Mouse (Mus musculus) limb, embryonic 13.5 days (tissue): ENCODE measurements around the gene Ano8. TPM values are rescaled to one million over a fixed set of nuclear protein-coding genes. Genes with fewer than 3 reads are reported as not detected.

Source experiments
- ATAC-seq: fragments of 200-750 bp; cut with Nextera tagmentation; 2 replicates; pipeline ENCODE4 v1.8.0; 2017; ENCODE audit warnings: low read depth, moderate number of reproducible peaks, moderate TSS enrichment; ENCODE audit not compliant: low FRiP score
- H3K27ac ChIP-seq: fragments of 300-500 bp; sonication (generic); 2 replicates; pipeline ENCODE4 v1.5.1; 2015; ENCODE audit warnings: inconsistent platforms, mild to moderate bottlenecking, moderate library complexity
- H3K27me3 ChIP-seq: fragments of 300-500 bp; sonication (generic); 2 replicates; pipeline ENCODE4 v1.6.1; 2015; ENCODE audit warnings: mild to moderate bottlenecking, inconsistent platforms
- H3K36me3 ChIP-seq: fragments of 300-500 bp; sonication (generic); 2 replicates; pipeline ENCODE4 v1.6.1; 2015; ENCODE audit warnings: inconsistent platforms, mild to moderate bottlenecking, moderate library complexity
- H3K4me1 ChIP-seq: fragments of 300-500 bp; sonication (generic); 2 replicates; pipeline ENCODE4 v1.6.1; 2015; ENCODE audit warnings: inconsistent platforms
- H3K4me2 ChIP-seq: fragments of 300-500 bp; sonication (generic); replicated peaks from 2 replicates; pipeline ENCODE4 v1.6.1; 2015; ENCODE audit warnings: inconsistent platforms, mild to moderate bottlenecking, moderate library complexity
- H3K4me3 ChIP-seq: fragments of 300-500 bp; sonication (generic); 2 replicates; pipeline ENCODE4 v1.5.1; 2015; ENCODE audit warnings: moderate library complexity, mild to moderate bottlenecking, inconsistent platforms
- H3K9ac ChIP-seq: fragments of 300-500 bp; sonication (generic); 2 replicates; pipeline ENCODE4 v1.6.1; 2015; ENCODE audit warnings: mild to moderate bottlenecking, inconsistent platforms
- H3K9me3 ChIP-seq: fragments of 300-500 bp; sonication (generic); 2 replicates; pipeline ENCODE4 v1.6.1; 2016; ENCODE audit warnings: inconsistent platforms
- WGBS: fragments of 180-500 bp; shearing (Covaris S2); methylation state at CpG from one replicate; pipeline ENCODE4 v1.1.7; 2015; 5-methylcytosine and 5-hydroxymethylcytosine counted together
- polyA plus RNA-seq: library from polyadenylated mRNA; unstranded; fragments of >200 nt; fragmentation: Nextera tagmentation; extraction: Ambion mirVana; gene quantifications from 2 replicates; pipeline ENCODE4 v1.2.1, GENCODE M21; 2015

Ano8 gene
- polyA plus RNA-seq, 1 experiment from 2014 or later: 1.5 TPM

- ATAC-seq: no peak
- peaks cover 45% of the 10 kb centered on the region for H3K4me1 ChIP-seq
- no peak overlapping the region for H3K4me2 ChIP-seq
- 94% methylated on average over 5 of the region's 5 CpGs for WGBS
- no peak overlapping the region for H3K9ac ChIP-seq
- H3K36me3 ChIP-seq: peaks cover 11% of the 10 kb centered on the region
- H3K27me3 ChIP-seq: no peaks in the 10 kb centered on the region
- no peak overlapping the region for H3K27ac ChIP-seq
- no peaks in the 10 kb centered on the region for H3K9me3 ChIP-seq
- H3K4me3 ChIP-seq: 0 out of 2 replicates have a peak overlapping the region, but pooled peaks have one; percentile 87
Observed at GRCm38 (mm10) chr8:71466198-71466597, 19.6 kb downstream of the Ano8 start.

- ATAC-seq: no peak
- no peak overlapping the region for H3K27ac ChIP-seq
- H3K4me3 ChIP-seq: peak overlapping the region; percentile 87
- no peaks in the 10 kb centered on the region for H3K9me3 ChIP-seq
- peaks cover 43% of the 10 kb centered on the region for H3K4me1 ChIP-seq
- H3K36me3 ChIP-seq: peaks cover 11% of the 10 kb centered on the region
- 81% methylated on average over 8 of the region's 8 CpGs for WGBS
- peak overlapping the region; percentile 92 for H3K4me2 ChIP-seq
- no peaks in the 10 kb centered on the region for H3K27me3 ChIP-seq
- no peak overlapping the region for H3K9ac ChIP-seq
Observed at GRCm38 (mm10) chr8:71465733-71466132, 20.0 kb downstream of the Ano8 start.

DNA sequence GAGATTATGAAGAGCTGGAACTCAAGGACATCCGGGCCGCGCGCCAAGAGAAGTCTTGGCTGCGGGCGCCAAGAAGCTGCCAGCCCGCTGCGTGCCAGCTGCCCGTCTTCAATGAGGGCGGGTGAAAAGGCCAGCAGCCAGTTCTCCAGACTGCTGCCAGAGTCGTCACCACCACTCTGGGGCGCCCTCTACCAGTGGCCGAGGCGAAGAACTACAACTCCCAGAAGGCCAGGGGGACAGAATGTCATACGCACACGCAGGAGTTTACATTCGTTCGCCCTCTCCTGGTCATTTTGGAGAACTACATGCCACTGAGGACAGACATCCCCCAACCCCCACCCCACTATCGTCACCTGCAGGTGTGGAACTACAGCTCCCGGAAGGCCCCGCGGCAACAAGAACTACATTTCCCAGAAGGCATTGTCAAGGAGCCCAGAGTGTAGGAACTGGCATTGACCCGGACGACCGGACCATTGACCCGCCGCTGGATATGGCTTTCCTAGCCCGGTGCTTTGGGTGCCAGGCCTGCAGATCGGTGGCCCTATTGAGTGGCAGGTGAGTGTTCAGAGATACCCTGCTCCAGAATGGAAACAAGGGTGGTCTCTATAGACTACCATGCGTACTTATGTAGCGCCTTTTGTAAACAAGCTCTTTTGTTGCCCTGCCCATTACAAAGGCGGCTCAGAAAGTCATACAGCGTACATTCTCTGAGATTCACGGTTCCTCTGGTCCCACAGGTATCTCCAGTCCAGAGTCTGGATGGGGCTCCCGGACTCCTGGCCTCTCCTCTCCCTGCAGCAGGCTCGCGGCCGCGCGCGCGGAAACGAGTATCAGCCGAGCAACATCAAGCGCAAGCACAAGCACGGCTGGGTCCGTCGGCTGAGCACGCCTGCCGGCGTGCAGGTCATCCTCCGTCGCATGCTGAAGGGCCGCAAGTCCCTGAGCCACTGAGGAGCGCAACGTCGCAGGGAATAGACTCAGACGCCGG, 21.0 kb downstream of the Ano8 start, which contains the start of gene Mrpl34:
TSS of gene Mrpl34 (plus strand) at position 447 of the 988 bp plus-strand sequence.
- H3K9ac ChIP-seq: peak within 1 kb of the TSS; percentile 88
- H3K4me1 ChIP-seq: peaks cover 34% of the 10 kb centered on the region
- peak within 1 kb of the TSS; percentile 92 for H3K4me2 ChIP-seq
- WGBS: under 1% methylated on average over 59 of the region's 59 CpGs
- H3K9me3 ChIP-seq: no peaks in the 10 kb centered on the region
- peak; percentile 75 for ATAC-seq
- H3K36me3 ChIP-seq: peaks cover 18% of the 10 kb centered on the region
- H3K27ac ChIP-seq: peak within 1 kb of the TSS; percentile 80
- H3K27me3 ChIP-seq: no peaks in the 10 kb centered on the region
- H3K4me3 ChIP-seq: peak within 1 kb of the TSS; percentile 87

DNA sequence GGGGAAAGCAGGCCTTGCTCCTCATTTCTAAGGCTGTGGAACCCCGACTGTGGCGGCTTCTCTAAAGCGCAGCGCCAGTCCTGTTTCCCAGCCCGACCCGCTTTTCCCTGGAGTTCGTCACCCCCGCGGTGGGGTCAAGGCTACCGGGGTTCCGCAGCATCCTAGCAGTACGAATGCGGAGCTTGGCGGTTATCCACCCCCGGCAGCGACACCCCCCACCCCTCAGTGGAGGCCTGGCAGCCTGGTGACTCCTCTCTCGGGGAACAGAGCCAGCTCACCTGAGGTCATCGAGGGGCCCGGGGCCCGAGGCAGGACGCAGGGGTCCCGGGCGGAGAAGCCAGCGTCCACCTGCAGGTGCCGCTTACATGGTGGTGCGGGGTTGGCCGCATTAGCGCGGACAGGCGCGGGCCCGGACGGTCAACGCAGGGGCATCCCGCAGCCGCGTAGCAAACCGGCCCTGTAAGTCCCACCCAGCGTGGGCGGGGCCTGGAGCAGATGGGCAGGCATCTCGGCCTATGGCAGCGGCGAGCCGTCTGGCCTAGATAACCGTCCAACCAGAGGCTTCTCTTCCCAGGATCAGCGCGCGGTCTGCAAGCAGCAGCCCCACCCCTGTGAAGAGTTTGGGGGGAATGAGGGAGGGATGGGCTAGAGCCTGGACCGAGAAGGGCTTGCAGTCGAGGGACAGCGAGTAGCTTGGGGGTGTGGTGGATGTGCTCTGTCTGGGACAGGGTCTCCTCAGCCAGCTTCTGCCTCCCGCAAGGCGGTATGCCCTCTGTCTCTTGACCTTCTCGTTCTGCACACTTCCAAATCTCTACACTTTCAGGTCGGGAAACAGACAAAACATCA, 22.4 kb downstream of the Ano8 start, which contains the start of gene Abhd8:
TSS of gene Abhd8 (minus strand) at position 468 of the 846 bp plus-strand sequence.
- ATAC-seq: peak; percentile 89
- Histone ChIP-seq H3K9me3 (no peaks in the 10 kb centered on the region), H3K4me2 (peak within 1 kb of the TSS; percentile 92), H3K9ac (peak within 1 kb of the TSS; percentile 88), H3K4me1 (peaks cover 35% of the 10 kb centered on the region), H3K27ac (peak within 1 kb of the TSS; percentile 80), H3K27me3 (no peaks in the 10 kb centered on the region), H3K36me3 (peaks cover 32% of the 10 kb centered on the region), H3K4me3 (peak within 1 kb of the TSS; percentile 87)
- under 1% methylated on average over 55 of the region's 55 CpGs for WGBS

DNA sequence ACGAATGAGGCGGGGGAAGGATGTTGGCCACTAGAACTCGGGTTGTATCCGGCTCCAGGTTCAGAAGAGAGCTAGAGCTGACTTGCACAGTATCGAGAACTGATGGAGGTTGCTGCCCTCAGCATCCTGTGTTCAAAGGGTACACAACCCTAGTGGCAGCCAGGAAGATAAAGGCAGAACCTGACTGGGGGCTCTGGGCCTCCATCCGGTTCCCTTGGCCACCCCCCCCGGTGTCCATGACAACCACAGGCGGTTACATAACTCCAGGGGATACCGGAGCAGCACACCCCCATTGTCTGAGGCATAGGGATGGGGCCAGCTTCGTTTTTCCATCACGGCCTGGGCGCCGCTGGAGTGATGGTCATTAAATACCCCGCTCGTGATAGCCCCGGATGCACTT, 23.0 kb downstream of the Ano8 start:
- H3K9me3 ChIP-seq: no peaks in the 10 kb centered on the region
- H3K36me3 ChIP-seq: peaks cover 38% of the 10 kb centered on the region
- no peak for ATAC-seq
- H3K4me2 ChIP-seq: peak overlapping the region; percentile 92
- H3K27ac ChIP-seq: no peak overlapping the region
- peak overlapping the region; percentile 87 for H3K4me3 ChIP-seq
- H3K27me3 ChIP-seq: no peaks in the 10 kb centered on the region
- H3K9ac ChIP-seq: peak overlapping the region; percentile 88
- WGBS: 5% methylated on average over 16 of the region's 16 CpGs
- peaks cover 35% of the 10 kb centered on the region for H3K4me1 ChIP-seq

GRCm38 (mm10) chr8:71462191-71462590, 23.6 kb downstream of the Ano8 start:
- Histone ChIP-seq H3K4me3 (peak overlapping the region; percentile 87), H3K9ac (peak overlapping the region; percentile 88), H3K9me3 (no peaks in the 10 kb centered on the region), H3K36me3 (peaks cover 44% of the 10 kb centered on the region), H3K27me3 (no peaks in the 10 kb centered on the region), H3K4me1 (peaks cover 35% of the 10 kb centered on the region), H3K4me2 (peak overlapping the region; percentile 92), H3K27ac (no peak overlapping the region)
- ATAC-seq: no peak
- WGBS: 75% methylated on average over 4 of the region's 4 CpGs

GRCm38 (mm10) chr8:71461152-71461840, 24.5 kb downstream of the Ano8 start:
- no peak overlapping the region for H3K27ac ChIP-seq
- no peaks in the 10 kb centered on the region for H3K27me3 ChIP-seq
- 0 out of 2 replicates have a peak overlapping the region, but pooled peaks have one; percentile 13 for H3K9ac ChIP-seq
- H3K9me3 ChIP-seq: no peaks in the 10 kb centered on the region
- peaks cover 53% of the 10 kb centered on the region for H3K36me3 ChIP-seq
- no peak for ATAC-seq
- peak overlapping the region; percentile 92 for H3K4me2 ChIP-seq
- peaks cover 35% of the 10 kb centered on the region for H3K4me1 ChIP-seq
- 83% methylated on average over 47 of the region's 47 CpGs for WGBS
- no peak overlapping the region; the same call in 1 of the 2 replicates for H3K4me3 ChIP-seq

GRCm38 (mm10) chr8:71460716-71461115, 25.0 kb downstream of the Ano8 start:
- Histone ChIP-seq H3K36me3 (peaks cover 54% of the 10 kb centered on the region), H3K9ac (no peak overlapping the region), H3K4me3 (no peak overlapping the region), H3K4me2 (no peak overlapping the region), H3K9me3 (no peaks in the 10 kb centered on the region), H3K4me1 (peaks cover 33% of the 10 kb centered on the region), H3K27me3 (no peaks in the 10 kb centered on the region), H3K27ac (no peak overlapping the region)
- WGBS: 94% methylated on average over 6 of the region's 6 CpGs
- ATAC-seq: no peak

DNA sequence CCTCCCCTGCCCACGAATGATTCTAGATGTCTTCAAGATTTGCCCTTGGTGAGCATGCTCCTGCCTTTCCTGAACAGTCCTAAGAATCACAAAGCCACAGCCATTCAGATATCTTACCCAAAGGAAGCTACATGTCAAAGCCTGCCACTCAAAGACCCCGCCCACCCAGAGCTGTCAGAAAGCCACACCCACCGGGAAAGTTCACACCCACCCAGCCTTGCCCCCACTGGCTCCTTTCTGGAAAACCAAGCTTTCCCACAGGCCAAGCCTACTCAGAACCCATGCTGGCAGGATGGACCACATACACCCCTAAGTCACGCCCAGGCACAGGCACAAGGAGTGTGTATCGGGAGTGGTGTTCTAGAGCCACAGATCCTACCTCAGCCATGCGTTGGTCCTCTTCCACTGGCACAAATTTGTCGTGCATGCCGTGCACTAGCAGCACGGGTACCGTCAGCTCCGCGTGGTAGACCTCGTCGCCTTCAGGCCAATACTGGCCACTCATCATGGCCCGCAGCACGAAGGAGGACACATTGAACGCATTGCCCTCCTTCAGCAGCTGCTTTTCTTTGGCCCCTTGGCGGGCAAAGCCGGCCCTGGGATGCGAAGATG, 28.0 kb downstream of the Ano8 start:
- Histone ChIP-seq H3K4me2 (no peak overlapping the region), H3K4me3 (no peak overlapping the region), H3K9me3 (no peaks in the 10 kb centered on the region), H3K36me3 (peaks cover 54% of the 10 kb centered on the region), H3K27me3 (no peaks in the 10 kb centered on the region), H3K9ac (no peak overlapping the region), H3K27ac (no peak overlapping the region), H3K4me1 (peaks cover 21% of the 10 kb centered on the region)
- 85% methylated on average over 20 of the region's 20 CpGs for WGBS
- no peak for ATAC-seq

DNA sequence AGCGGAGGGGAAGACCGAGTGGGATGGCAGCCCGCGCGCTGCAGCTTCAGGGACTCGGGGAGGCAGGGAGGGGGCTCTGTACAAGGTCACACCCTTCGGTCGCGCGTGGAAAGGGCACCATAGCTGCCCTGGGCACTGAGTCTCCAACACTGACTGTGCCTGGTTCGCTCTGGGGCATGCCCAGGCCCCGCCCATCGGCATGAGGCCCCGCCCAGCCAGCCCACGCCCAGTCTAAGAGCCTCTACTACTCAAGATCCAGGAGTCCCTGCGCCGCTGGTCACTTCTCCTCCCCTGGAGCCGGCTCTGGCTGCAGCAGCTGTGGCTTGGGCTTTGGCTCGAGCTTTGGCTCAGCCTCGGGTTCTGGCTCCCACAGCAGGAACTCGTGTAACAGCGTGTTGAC, 28.9 kb downstream of the Ano8 start:
- peaks cover 12% of the 10 kb centered on the region for H3K4me1 ChIP-seq
- H3K9me3 ChIP-seq: no peaks in the 10 kb centered on the region
- no peaks in the 10 kb centered on the region for H3K27me3 ChIP-seq
- ATAC-seq: peak; percentile 15; the same call in 1 of the 2 replicates
- no peak overlapping the region for H3K4me3 ChIP-seq
- peaks cover 54% of the 10 kb centered on the region for H3K36me3 ChIP-seq
- no peak overlapping the region for H3K9ac ChIP-seq
- WGBS: 34% methylated on average over 22 of the region's 22 CpGs
- H3K27ac ChIP-seq: no peak overlapping the region
- no peak overlapping the region for H3K4me2 ChIP-seq

GRCm38 (mm10) chr8:71454668-71455067, 31.1 kb downstream of the Ano8 start:
- H3K27me3 ChIP-seq: no peaks in the 10 kb centered on the region
- no peak for ATAC-seq
- H3K4me1 ChIP-seq: peaks cover 7% of the 10 kb centered on the region; the same call in 1 of the 2 replicates
- H3K27ac ChIP-seq: no peak overlapping the region
- H3K9ac ChIP-seq: no peak overlapping the region
- H3K4me2 ChIP-seq: no peak overlapping the region
- peaks cover 35% of the 10 kb centered on the region for H3K36me3 ChIP-seq
- H3K9me3 ChIP-seq: no peaks in the 10 kb centered on the region
- WGBS: 71% methylated on average over 8 of the region's 8 CpGs
- no peak overlapping the region for H3K4me3 ChIP-seq
